Mouse (Mus musculus) cerebellum, adult 11 months (tissue): ENCODE measurements around the gene Pdzrn4.
"Not testable (repeated sequence)": the region's sequence is repeated elsewhere in the genome, so short reads cannot be mapped to it uniquely, and the experiment has no call there.

Experiments used
- DNase-seq: peaks from one replicate; pipeline ENCODE4 v3.0.0; 2022

Pdzrn4 gene

GRCm38 (mm10) chr15:92396770-92397608, at the start of gene Pdzrn4:
Gene Pdzrn4, plus strand, starts transcription at chr15:92396881.
- DNase-seq, result no peak

DNA sequence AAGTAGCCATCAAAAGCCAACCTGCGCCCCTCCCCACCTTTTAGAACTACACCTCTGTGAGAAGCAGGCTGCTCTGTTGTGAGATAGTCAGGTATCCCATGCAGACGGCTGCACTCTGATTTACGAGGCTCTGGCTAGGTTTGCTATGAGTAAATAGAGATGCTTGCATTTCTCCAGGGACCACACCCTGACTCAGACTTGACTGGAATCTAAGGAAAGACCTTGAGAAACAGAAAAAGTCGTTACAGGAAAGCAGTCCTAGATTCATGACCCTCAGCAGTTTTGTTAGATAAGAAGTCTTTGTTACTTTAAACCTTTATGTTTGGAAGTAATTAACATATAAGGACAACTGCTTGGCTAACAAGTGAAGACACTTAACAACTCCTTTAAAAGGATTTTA, 49.3 kb upstream of the Pdzrn4 start:
- DNase-seq, result no peak

- no peak for DNase-seq
Measured at GRCm38 (mm10) chr15:92347902-92348301, 48.8 kb upstream of the Pdzrn4 start.

DNA sequence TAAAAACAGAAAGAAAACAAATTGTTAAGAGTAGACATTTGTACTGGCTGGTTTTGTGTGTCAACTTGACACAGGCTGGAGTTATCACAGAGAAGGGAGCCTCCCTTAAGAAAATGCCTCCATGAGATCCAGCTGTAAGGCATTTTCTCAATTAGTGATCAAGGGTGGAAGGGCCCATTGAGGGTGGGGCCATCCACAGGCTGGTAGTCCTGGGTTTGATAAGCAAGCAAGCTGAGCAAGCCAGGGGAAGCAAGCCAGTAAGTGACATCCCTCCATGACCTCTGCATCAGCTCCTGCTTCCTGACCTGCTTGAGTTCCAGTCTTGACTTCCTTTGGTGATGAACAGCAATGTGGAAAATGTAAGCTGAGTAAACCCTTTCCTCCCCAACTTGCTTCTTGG, 48.2 kb upstream of the Pdzrn4 start:
- DNase-seq, result not testable (repeated sequence)

DNA sequence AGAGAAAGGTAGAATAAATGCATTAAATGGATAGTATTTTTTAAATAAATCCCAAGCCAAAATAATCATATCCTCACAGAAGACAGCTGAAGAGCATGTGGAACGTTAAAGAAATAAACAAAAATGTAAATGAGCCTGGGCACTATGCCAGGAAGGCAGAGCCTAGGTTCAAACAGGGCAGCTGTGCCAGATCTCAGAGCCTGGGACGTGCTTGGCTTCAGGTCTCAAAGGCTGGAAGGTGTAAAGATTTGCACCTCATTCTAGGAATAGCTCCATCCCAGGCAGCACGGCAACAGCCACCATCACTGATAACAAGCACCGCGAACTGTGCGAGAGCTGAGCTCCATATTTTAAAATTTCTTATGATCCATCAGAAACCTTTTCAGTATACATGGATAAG, 32.5 kb upstream of the Pdzrn4 start:
- DNase-seq, result no peak

DNA sequence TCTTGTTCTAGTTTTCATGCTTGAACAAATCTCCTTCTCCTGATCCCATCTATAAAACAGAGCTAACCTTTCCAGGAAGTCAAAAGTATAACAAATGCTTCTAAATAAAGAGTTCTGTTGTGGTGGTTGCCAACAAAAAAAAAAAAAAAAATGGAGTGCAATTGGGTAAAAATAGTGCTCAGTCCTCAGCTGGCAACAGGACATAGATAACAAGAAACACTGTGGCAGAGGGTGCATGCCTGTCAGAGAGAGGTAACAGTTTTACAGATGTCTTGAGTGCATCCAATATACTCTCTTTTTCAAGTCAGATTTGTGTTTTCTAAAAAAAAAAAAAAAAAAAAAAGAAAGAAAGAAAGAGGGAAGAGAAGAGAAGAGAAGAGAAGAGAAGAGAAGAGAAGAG, 32.1 kb upstream of the Pdzrn4 start:
- DNase-seq, result no peak

DNA sequence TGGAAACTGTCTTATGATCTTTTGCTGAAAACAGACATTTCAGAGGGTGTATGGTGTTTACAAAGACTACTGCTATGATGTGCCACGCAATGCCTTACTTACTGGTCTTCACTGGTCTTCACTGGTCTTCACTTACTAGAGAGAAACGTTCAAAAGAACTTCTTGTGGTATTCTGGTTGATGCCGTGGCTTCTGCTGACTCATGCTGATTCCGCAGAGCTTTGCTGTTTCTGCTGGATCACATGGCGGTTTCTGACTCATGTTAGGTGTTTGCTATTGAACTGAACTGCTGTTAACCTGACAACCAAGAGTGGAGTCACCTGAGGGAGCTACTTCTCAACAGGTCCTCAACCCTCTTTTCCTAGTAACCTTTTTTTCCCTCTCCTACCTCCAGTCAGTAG, 1.9 kb upstream of the Pdzrn4 start:
- no peak for DNase-seq

- no peak for DNase-seq
Measured at GRCm38 (mm10) chr15:92398747-92399146, 2.1 kb downstream of the Pdzrn4 start.

GRCm38 (mm10) chr15:92399278-92399677, 2.6 kb downstream of the Pdzrn4 start:
- no peak for DNase-seq

DNA sequence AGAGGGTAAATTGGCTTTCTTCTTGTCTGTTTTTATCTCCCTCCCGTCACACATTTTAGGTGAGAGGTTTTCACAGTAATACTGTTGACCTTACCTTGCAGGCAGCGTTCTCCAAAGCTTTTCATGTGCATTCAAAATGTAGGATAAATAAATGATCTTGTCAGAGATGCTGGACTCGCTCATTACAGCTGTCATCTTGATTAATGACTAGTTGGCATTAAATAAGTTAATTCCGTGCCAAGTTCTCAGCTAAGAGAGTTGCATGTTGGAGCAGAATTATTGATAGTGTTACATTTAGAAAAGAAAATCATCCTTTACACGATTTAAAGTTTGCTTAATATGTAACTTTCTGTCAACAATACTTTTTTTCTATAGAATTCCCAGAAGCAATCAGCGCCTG, 4.9 kb downstream of the Pdzrn4 start:
- DNase-seq, result no peak

- DNase-seq, result no peak
Measured at GRCm38 (mm10) chr15:92415323-92415722, 18.6 kb downstream of the Pdzrn4 start.

- no peak for DNase-seq
Measured at GRCm38 (mm10) chr15:92416141-92416540, 19.5 kb downstream of the Pdzrn4 start.

GRCm38 (mm10) chr15:92416658-92417057, 20.0 kb downstream of the Pdzrn4 start:
- no peak for DNase-seq

DNA sequence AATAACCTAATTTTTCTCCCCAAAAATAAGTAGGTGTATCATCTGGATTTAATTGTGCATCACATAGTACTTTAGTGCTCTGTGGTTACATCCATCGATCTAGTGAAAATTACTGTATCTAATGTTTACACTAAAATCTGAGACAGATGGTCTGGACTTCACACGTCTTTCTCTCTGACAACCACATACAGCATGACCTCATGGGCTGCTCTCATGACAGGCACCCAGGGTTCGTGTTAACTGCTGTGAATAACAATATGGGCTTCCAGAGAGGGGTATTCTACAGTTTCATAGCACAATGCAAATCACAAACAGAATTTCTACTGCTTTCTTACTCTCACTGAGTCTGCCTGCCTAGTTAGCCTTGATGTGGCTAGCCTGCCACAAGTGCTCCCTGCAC, 20.4 kb downstream of the Pdzrn4 start:
- no peak for DNase-seq

DNA sequence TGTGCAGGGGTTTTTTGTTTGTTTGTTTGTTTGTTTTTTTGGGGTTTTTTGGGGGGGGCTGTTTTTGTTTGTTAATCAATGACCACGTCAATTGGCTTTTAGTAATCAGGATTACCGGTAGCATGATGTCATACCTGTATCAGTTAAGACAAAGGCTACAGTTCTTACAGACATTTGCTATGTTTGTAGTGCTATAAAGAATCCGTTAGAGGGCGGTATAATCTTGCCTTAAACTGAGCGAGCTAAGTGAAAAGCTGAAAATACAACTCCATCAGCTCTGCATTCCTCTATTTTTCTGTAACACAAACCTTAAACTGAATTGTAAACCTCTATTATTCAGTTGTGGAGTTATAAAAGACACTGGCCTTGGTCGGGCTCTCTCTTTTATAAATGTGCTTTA, 37.9 kb downstream of the Pdzrn4 start:
- no peak for DNase-seq

DNA sequence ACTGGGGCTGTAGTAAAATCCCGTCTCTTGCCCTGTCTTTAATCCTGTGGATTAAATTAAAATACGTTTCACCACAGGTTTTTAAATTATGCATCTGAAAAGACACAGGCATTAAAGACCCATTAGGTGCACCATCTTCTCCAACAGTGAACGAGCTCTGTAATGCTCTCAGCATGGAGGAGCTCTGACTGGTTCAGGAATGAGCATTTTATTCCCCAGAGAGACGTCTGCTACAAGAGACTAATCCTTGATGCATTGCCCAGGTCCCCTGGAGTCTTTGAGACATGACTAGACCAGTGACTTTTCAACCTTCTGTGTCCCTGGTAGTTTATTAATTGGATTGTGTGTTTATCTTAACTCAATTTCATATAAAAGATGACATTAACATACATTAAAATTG, 38.6 kb downstream of the Pdzrn4 start:
- no peak for DNase-seq

DNA sequence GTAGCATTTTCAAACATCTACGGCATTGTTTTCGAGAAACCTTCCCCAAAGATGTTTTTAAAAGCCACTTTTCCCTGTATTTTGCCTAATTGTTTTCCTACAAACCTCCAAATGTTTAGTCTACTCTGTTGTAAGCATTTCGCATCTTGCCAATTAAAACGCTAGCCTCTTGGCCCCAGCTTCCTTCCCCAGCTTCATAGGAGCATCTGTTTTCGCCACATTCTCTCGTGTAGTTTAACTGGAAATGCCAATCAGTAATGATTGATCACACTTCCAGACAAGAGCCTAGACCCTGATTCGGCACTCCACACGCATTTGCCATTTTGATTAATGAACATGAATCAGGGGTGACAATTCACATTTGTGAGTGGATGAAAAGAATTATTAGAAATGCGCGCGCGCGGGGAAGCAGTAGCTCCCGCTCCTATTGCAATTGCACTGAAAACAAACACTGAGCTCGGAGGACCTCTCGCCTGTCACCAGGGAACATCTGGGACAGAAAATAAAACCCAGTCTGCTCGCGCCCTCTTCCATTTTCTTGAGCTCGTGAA, 45.0 kb downstream of the Pdzrn4 start:
- DNase-seq, result no peak

GRCm38 (mm10) chr15:92447708-92448147, 51.0 kb downstream of the Pdzrn4 start:
- no peak for DNase-seq

DNA sequence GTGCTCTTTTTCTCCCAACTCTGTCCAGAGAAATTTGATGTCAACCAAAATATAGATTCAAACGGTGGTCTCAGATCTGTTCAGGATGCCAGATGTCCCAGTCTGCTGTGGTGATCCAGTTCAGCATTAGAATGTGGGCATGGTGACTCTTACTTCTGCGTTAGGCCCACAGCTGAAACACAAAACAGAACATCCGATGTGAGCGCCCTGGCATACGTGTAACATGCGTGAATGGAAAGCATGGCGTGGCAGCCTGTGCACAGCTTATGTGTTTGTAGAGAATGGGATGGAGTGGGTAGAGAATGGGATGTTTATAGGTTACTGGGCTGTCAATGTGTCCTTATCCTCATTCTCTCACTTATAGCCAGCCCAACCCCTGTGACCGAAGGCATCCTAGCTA, 52.4 kb downstream of the Pdzrn4 start:
- no peak for DNase-seq

GRCm38 (mm10) chr15:92452620-92453019, 55.9 kb downstream of the Pdzrn4 start:
- no peak for DNase-seq

DNA sequence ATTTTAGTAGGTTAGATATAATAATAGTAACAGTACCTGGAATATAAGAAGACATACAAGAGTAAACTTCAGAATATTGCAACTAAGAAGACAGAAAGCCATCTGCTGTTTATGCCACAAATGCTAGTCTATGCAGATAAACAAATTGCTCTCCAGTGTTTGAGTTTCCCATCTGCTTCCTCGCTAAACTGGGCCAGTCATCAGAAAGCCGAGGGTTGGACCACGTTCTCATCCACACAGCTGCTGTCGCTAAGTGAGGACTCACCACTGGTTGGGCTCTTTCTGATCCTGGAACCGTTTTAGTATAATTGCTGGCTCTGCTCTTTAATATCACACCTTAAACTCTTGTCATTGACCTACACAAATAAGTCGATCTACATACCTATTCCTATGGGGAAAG, 85.5 kb downstream of the Pdzrn4 start:
- DNase-seq, result no peak

DNA sequence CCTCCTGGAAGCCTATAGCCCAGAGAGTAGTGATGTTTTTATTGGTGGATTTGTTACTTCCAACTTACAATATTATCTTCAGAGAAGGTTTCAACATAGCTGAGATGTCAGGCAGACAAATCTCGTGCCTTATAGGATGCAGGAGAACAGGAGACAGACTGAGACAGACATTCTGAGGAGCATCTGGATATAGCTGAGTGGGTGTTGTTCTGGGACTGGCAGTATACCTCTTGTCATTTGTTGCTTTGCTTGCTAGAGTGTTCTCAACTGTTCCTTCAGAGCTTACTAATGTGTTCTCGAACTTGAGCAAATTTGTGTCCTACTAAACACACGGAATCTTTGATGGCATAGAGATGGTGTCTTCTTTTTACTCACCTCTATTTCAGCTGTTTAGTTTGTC, 94.7 kb downstream of the Pdzrn4 start:
- no peak for DNase-seq

DNA sequence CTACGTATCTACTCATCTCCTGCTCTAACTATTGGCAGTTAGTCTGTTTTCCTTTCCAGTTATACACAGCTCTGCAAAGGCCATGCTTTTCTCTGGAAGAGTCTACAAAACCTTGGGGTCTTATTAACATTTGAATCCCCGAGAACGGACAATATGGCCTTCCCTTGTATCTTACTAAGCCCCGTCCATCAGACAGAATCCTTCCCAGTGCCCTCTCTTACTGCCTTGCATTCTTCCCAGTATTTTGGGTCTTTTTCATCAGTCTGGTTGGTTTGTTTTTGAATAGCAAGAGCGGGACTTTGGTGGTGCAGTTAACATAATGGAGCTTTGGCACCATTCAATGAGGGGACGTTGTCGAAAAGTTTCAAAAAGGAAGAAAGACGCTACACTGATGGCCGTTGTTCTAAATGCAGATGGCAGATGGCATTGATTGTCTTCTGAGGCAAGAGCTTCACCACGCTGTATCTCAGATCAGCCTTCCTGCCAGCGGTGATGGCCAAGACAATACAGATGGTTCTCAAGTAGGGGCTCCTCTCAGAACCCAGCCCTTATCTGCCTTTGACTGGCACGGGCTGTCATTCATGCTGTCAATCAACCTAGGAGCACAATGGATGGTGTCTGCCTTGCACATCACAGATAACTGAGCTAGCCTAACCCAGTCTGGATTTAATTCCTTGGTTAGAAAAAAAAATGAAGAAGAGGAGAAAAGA, 98.9 kb downstream of the Pdzrn4 start:
- DNase-seq, result no peak

- no peak for DNase-seq
Measured at GRCm38 (mm10) chr15:92500276-92500838, 103.7 kb downstream of the Pdzrn4 start.
